Comparison of ENCODE assay signal across 8 mouse cellular contexts in the genomic region with DNA sequence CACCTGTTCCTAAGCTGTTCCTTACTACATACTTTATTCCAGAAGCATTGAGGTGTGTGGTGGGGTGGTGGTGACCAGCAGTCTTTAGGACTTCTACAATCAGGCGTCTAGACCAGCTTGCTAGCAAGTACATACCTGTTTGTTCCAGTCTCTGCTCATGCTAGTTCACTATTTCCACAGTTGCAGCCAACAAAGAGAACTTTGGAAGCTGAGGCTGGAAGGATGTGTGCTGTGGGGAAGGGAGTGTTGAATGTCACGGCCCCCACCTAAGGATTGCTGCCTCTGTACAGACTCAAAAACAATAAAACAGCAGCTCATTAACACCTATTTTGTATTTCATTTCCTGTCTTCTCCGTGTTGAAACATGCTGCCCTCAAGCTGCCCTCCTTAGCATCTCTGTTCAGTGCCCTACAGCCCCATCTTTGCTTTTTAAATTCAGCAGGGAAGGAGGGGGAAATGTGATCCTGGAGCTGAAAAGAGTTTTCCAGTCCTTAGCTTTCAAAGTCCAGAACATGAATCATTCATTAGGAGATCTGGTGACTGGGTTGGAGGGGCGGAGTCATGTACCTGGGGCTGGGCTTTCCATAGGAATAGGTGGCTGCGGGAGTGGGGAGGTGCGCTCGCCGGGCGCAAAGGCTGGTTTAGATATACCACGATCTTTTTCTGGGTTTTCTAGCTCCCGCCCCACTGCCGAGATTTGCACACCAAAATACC. TPM values are rescaled to one million over a fixed set of nuclear protein-coding genes. Genes with fewer than 3 reads are reported as not detected.
DNase-seq lines count a peak whose midpoint lies in the region; ATAC-seq lines count a peak whose summit lies in the region.

No protein-coding gene starts in this region.

- no peaks in the 10 kb centered on the region for H3K36me3 ChIP-seq in forebrain, embryonic 11.5 days (ENCODE audit: control insufficient read depth, insufficient read depth, low read length)
- peaks cover 2% of the 10 kb centered on the region; the same call in 1 of the 2 replicates for H3K36me3 ChIP-seq in hindbrain, embryonic 12.5 days
- peaks cover 2% of the 10 kb centered on the region; the same call in 1 of the 2 replicates for H3K36me3 ChIP-seq in midbrain, embryonic 12.5 days

- intact Hi-C loops in left cerebral cortex, postnatal 36 days (cut with DNase I), result no loop called here

- peaks cover 8% of the 10 kb centered on the region; the same call in 1 of the 2 replicates for H3K4me1 ChIP-seq in forebrain, embryonic 11.5 days (replicated peaks; ENCODE audit: control insufficient read depth, insufficient read depth, low read length)
- H3K4me1 ChIP-seq in hindbrain, embryonic 12.5 days, result peaks cover 25% of the 10 kb centered on the region
- peaks cover 21% of the 10 kb centered on the region for H3K4me1 ChIP-seq in midbrain, embryonic 12.5 days

- 2% methylated on average over 12 of the region's 12 CpGs for WGBS in forebrain, embryonic 11.5 days
- WGBS in hindbrain, embryonic 12.5 days, result 2% methylated on average over 12 of the region's 12 CpGs
- WGBS in midbrain, embryonic 12.5 days, result 3% methylated on average over 12 of the region's 12 CpGs

- H3K9me3 ChIP-seq in forebrain, embryonic 11.5 days (ENCODE audit: control insufficient read depth, low read length), result no peaks in the 10 kb centered on the region
- no peaks in the 10 kb centered on the region for H3K9me3 ChIP-seq in hindbrain, embryonic 12.5 days (replicated peaks)
- no peaks in the 10 kb centered on the region for H3K9me3 ChIP-seq in midbrain, embryonic 12.5 days

- H3K9ac ChIP-seq in forebrain, embryonic 11.5 days (ENCODE audit: low read length), result peak overlapping the region; percentile 51
- H3K9ac ChIP-seq in hindbrain, embryonic 12.5 days, result peak overlapping the region; percentile 59
- peak overlapping the region; percentile 62 for H3K9ac ChIP-seq in midbrain, embryonic 12.5 days (replicated peaks)

- H3K4me3 ChIP-seq in forebrain, embryonic 11.5 days (ENCODE audit: low read depth, low read length), result peak overlapping the region; percentile 36
- H3K4me3 ChIP-seq in hindbrain, embryonic 12.5 days, result peak overlapping the region; percentile 37
- H3K4me3 ChIP-seq in midbrain, embryonic 12.5 days, result peak overlapping the region; percentile 37

- H3K27ac ChIP-seq in forebrain, embryonic 11.5 days (ENCODE audit: low read depth, low read length), result no peak overlapping the region
- peak overlapping the region; percentile 55; the same call in 1 of the 2 replicates for H3K27ac ChIP-seq in hindbrain, embryonic 12.5 days
- peak overlapping the region; percentile 22; the same call in 1 of the 2 replicates for H3K27ac ChIP-seq in midbrain, embryonic 12.5 days (replicated peaks)

- peak; percentile 60 for ATAC-seq in forebrain, embryonic 11.5 days (replicated peaks; ENCODE audit: low FRiP score)
- ATAC-seq in hindbrain, embryonic 12.5 days (ENCODE audit: low FRiP score), result peak; percentile 66
- peak; percentile 69; the same call in 1 of the 2 replicates for ATAC-seq in midbrain, embryonic 12.5 days (ENCODE audit: low FRiP score, low read depth)

- peak; percentile 36 to 49 for DNase-seq in frontal cortex, postnatal 25 days (ENCODE audit: low spot score in 2 of 2)
- no peak for DNase-seq in frontal cortex, postnatal 14 days (ENCODE audit: low spot score in 2 of 2)
- peak; percentile 78 for DNase-seq in adrenal gland, postnatal 10 days
- peak; percentile 71 for DNase-seq in forebrain, embryonic 11.5 days (ENCODE audit: low spot score)
- DNase-seq in left cerebral cortex, postnatal 36 days (ENCODE audit: low spot score in 2 of 2), result peak; percentile 69
- no peak for DNase-seq in layer of hippocampus, adult 8-10 months (ENCODE audit: low spot score in 2 of 2)

- no peaks in the 10 kb centered on the region for H3K27me3 ChIP-seq in forebrain, embryonic 11.5 days (ENCODE audit: control insufficient read depth, insufficient read depth, low read length)
- H3K27me3 ChIP-seq in hindbrain, embryonic 12.5 days, result no peaks in the 10 kb centered on the region; the same call in 1 of the 2 replicates
- peaks cover 6% of the 10 kb centered on the region; the same call in 1 of the 2 replicates for H3K27me3 ChIP-seq in midbrain, embryonic 12.5 days

- peak overlapping the region; percentile 64 for H3K4me2 ChIP-seq in forebrain, embryonic 11.5 days (ENCODE audit: low read depth, low read length, severe bottlenecking)
- peak overlapping the region; percentile 79 for H3K4me2 ChIP-seq in hindbrain, embryonic 12.5 days (replicated peaks)
- H3K4me2 ChIP-seq in midbrain, embryonic 12.5 days (replicated peaks), result peak overlapping the region; percentile 74

RNA-seq across cellular contexts. Expression of a gene that starts 0.8 kb away (rescaled TPM):
- total RNA-seq in adrenal gland, postnatal 10 days (2021), result 10 to 100 TPM; 13.0 to 17.1 TPM
- 13.6 and 16.6 TPM in 2 replicates for polyA plus RNA-seq in forebrain, embryonic 11.5 days (2014; fragmentation: Nextera tagmentation; extraction: Ambion mirVana)
- 20.8 and 23.0 TPM in 2 replicates for polyA plus RNA-seq in hindbrain, embryonic 12.5 days (2016; fragmentation: Nextera tagmentation; extraction: Ambion mirVana)
- total RNA-seq in left cerebral cortex, postnatal 36 days (2021), result 1 to 10 TPM; 5.7 to 6.7 TPM
- polyA plus RNA-seq in midbrain, embryonic 12.5 days (2016; fragmentation: Nextera tagmentation; extraction: Ambion mirVana), result 13.9 and 16.0 TPM in 2 replicates
- total RNA-seq in layer of hippocampus, adult 8-10 months (2022), result 1 to 10 TPM; 6.5 to 9.4 (median 7.8) TPM

RNA-seq across cellular contexts. Expression of a gene that starts 11.2 kb away (rescaled TPM):
- 10 to 100 TPM; 50.4 to 50.9 TPM for total RNA-seq in adrenal gland, postnatal 10 days (2021)
- 230 and 253 TPM in 2 replicates for polyA plus RNA-seq in forebrain, embryonic 11.5 days (2014; fragmentation: Nextera tagmentation; extraction: Ambion mirVana)
- 164 and 170 TPM in 2 replicates for polyA plus RNA-seq in hindbrain, embryonic 12.5 days (2016; fragmentation: Nextera tagmentation; extraction: Ambion mirVana)
- total RNA-seq in left cerebral cortex, postnatal 36 days (2021), result 10 to 100 TPM; 40.7 to 42.9 TPM
- polyA plus RNA-seq in midbrain, embryonic 12.5 days (2016; fragmentation: Nextera tagmentation; extraction: Ambion mirVana), result 173 and 181 TPM in 2 replicates
- total RNA-seq in layer of hippocampus, adult 8-10 months (2022), result 10 to 100 TPM; 39.8 to 49.2 (median 45.5) TPM

RNA-seq across cellular contexts. Expression of a gene that starts 20.0 kb away (rescaled TPM):
- 10 to 100 TPM in 1 of 2 experiments, 1 to 10 TPM in 1; 9.5 to 14.2 TPM for total RNA-seq in adrenal gland, postnatal 10 days (2021)
- polyA plus RNA-seq in forebrain, embryonic 11.5 days (2014; fragmentation: Nextera tagmentation; extraction: Ambion mirVana), result 8.2 and 9.0 TPM in 2 replicates
- 44.5 and 44.9 TPM in 2 replicates for polyA plus RNA-seq in hindbrain, embryonic 12.5 days (2016; fragmentation: Nextera tagmentation; extraction: Ambion mirVana)
- total RNA-seq in left cerebral cortex, postnatal 36 days (2021), result 100 to 1,000 TPM; 399 to 446 TPM
- 30.0 and 34.8 TPM in 2 replicates for polyA plus RNA-seq in midbrain, embryonic 12.5 days (2016; fragmentation: Nextera tagmentation; extraction: Ambion mirVana)
- total RNA-seq in layer of hippocampus, adult 8-10 months (2022), result 100 to 1,000 TPM; 365 to 380 (median 374) TPM

RNA-seq across cellular contexts. Expression of a gene that starts 56.6 kb away (rescaled TPM):
- total RNA-seq in adrenal gland, postnatal 10 days (2021), result 10 to 100 TPM; 32.3 to 33.4 TPM
- 11.0 and 11.3 TPM in 2 replicates for polyA plus RNA-seq in forebrain, embryonic 11.5 days (2014; fragmentation: Nextera tagmentation; extraction: Ambion mirVana)
- polyA plus RNA-seq in hindbrain, embryonic 12.5 days (2016; fragmentation: Nextera tagmentation; extraction: Ambion mirVana), result 17.3 and 18.2 TPM in 2 replicates
- total RNA-seq in left cerebral cortex, postnatal 36 days (2021), result 10 to 100 TPM; 28.8 to 32.0 TPM
- 16.2 and 19.1 TPM in 2 replicates for polyA plus RNA-seq in midbrain, embryonic 12.5 days (2016; fragmentation: Nextera tagmentation; extraction: Ambion mirVana)
- total RNA-seq in layer of hippocampus, adult 8-10 months (2022), result 10 to 100 TPM; 38.1 to 40.1 (median 38.9) TPM

RNA-seq across cellular contexts. Expression of a gene that starts 58.5 kb away (rescaled TPM):
- 10 to 100 TPM; 28.6 to 31.3 TPM for total RNA-seq in adrenal gland, postnatal 10 days (2021)
- polyA plus RNA-seq in forebrain, embryonic 11.5 days (2014; fragmentation: Nextera tagmentation; extraction: Ambion mirVana), result 75.7 and 83.7 TPM in 2 replicates
- polyA plus RNA-seq in hindbrain, embryonic 12.5 days (2016; fragmentation: Nextera tagmentation; extraction: Ambion mirVana), result 54.4 and 59.8 TPM in 2 replicates
- total RNA-seq in left cerebral cortex, postnatal 36 days (2021), result 10 to 100 TPM; 13.3 to 19.4 TPM
- polyA plus RNA-seq in midbrain, embryonic 12.5 days (2016; fragmentation: Nextera tagmentation; extraction: Ambion mirVana), result 66.9 and 71.6 TPM in 2 replicates
- total RNA-seq in layer of hippocampus, adult 8-10 months (2022), result 10 to 100 TPM; 13.1 to 20.2 (median 15.3) TPM

Comparison
In these comparisons a context has a peak if more than half of its experiments do, and no peak if none do; other contexts are left out.
1. DNase-seq: peak in frontal cortex, postnatal 25 days (2 of 2), adrenal gland, postnatal 10 days (single experiment), forebrain, embryonic 11.5 days (single experiment) and left cerebral cortex, postnatal 36 days (2 of 2); none in frontal cortex, postnatal 14 days (0 of 2) and layer of hippocampus, adult 8-10 months (0 of 2).
2. RNA of a gene that starts 20.0 kb away (total RNA-seq): 399 to 446 TPM in left cerebral cortex, postnatal 36 days and 365 to 380 TPM in layer of hippocampus, adult 8-10 months; 9.5 to 14.2 TPM in adrenal gland, postnatal 10 days; every median in the first group is over 10 times any median in the second.
3. Peak in every context shown above with its lines, with median percentiles within 50 percentile points of each other: ATAC-seq, H3K4me2 ChIP-seq, H3K4me3 ChIP-seq and H3K9ac ChIP-seq.